Mouse (Mus musculus): ENCODE results near the gene Ap2a1.

GRCm38 (mm10) chr7:44960512-44960910 is 31.2 kb upstream of the Ap2a1 start:
- TF ChIP-seq CTCF (IDR thresholded peaks at IDR 0.05; ENCODE audit: control insufficient read depth, insufficient read depth, low read length) (no peak), POLR2A (IDR thresholded peaks at IDR 0.05; ENCODE audit: borderline replicate concordance, control insufficient read depth, low read depth, low read length) (no peak)

Measured in bone marrow, adult 2 months (tissue).